Mouse (Mus musculus) C2C12 (cell line): ENCODE measurements around the gene Zfp771.

Experiments
- CEBPB ChIP-seq: IDR thresholded peaks from one replicate; pipeline ENCODE4 v1.6.1; 2011; ENCODE audit warnings: low read depth, mild to moderate bottlenecking, control low read depth, moderate library complexity
- CTCF ChIP-seq: IDR thresholded peaks from one replicate; pipeline ENCODE4 v1.5.1; 2011; ENCODE audit not compliant: control insufficient read depth, insufficient read depth, insufficient read length
- FOSL1 ChIP-seq: IDR thresholded peaks from one replicate; pipeline ENCODE4 v1.8.0; 2011; ENCODE audit warnings: mild to moderate bottlenecking, low read length; ENCODE audit not compliant: poor library complexity, insufficient read depth, severe bottlenecking
- MAX ChIP-seq: IDR thresholded peaks from one replicate; pipeline ENCODE4 v1.6.1; 2011; ENCODE audit warnings: mild to moderate bottlenecking, control low read depth
- MYOD1 ChIP-seq: IDR thresholded peaks from one replicate; pipeline ENCODE4 v1.6.1; 2011; ENCODE audit warnings: low read depth; ENCODE audit not compliant: control insufficient read depth, insufficient read length
- MYOG ChIP-seq: IDR thresholded peaks from one replicate; pipeline ENCODE4 v1.6.1; 2011; ENCODE audit not compliant: control insufficient read depth, insufficient read length; ENCODE audit errors: extremely low read depth
- USF1 ChIP-seq: IDR thresholded peaks from one replicate; pipeline ENCODE4 v1.6.1; 2011; ENCODE audit warnings: low read depth, mild to moderate bottlenecking, control low read depth, moderate library complexity

- TF ChIP-seq CTCF (no peak), CEBPB (no peak), USF1 (no peak), MYOD1 (no peak), MAX (no peak), FOSL1 (no peak), MYOG (no peak)
Measured at GRCm38 (mm10) chr7:127223106-127223505, 21.0 kb upstream of the Zfp771 start.
